Mouse (Mus musculus) mature B cell (primary cell): ENCODE results near the gene Pdzrn4.

ENCODE experiments used
- in situ Hi-C: fragments of 300-500 bp; cut with MboI; formaldehyde crosslinking; loops from 2 replicates; pipeline ENCODE4 v1.14.3; 2019

Gene Pdzrn4

DNA sequence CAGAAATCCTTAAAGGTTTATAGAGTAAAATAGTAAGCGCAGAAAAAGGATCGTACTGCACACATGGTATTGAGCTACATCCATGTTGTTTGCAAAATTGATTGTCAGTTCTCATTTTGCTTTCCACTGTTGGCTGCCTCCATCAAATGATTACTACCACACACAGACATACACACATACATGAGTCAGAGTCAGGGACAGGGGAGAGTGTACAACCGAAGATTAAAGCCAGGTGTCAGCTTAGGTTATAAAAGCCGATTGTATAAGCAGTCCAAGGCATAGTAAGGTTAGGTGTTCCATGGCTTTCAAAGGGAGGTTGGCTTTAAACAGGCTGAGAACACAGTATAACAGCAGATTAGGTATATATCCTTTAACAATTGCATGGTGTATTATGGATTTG is 343.2 kb downstream of the Pdzrn4 start:
- in situ Hi-C loops: no loop called here

DNA sequence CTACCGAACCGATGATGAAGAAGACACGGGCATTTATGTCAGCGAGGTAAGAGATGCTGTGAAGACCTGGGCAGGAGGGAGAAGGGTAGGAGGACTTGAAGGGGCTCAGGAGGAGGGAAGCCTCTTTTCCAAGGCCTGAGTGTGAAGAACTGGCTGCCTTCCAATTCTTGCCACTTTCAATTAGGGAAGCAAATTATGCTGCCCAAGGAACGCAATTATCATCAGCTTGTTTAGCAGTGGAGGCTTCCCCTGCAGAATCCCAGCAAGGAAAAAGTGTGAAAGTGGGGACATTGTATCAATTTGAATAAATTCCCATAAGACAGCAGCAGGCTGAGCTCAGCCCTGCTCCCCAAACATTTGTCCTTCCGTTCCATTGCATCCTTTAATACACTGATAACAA is 346.9 kb downstream of the Pdzrn4 start:
- in situ Hi-C loops: no loop called here

DNA sequence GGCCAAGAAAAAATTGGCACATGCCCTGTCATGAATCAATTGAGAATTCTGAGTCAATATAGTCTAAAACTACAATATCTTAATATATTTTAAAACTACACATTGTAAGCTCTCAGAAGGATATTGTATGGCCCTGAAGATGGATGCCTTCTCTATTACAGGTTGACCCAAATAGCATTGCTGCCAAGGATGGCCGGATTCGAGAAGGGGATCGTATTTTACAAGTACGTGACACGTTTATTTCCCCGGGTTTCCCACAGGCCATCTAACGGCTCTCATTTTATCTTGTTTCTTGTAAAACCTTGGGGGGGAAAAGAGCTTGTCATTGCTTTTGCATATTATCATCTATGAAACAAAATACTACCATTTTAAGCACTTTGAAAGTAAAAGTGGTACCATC is 349.4 kb downstream of the Pdzrn4 start:
- in situ Hi-C loops: no loop called here

DNA sequence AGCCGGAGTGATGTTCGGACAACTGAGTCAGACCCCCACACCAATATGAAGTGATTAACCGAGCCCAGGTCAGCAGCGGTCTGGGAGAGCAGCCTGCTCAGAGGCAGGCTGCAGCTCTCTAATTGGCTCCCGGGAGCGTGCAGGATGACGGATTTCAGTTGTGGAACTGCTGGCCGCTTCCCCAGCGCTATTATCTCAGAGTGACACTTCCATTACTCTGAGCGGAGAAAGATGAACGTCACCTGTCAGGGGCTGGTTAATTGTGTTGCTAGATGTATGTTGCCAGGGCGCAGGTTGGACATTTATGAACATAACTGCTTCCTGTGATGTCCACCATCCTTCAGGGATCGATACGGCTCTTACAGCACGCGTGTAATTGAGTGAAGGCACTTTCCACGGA is 355.5 kb downstream of the Pdzrn4 start:
- in situ Hi-C loops: no loop called here

DNA sequence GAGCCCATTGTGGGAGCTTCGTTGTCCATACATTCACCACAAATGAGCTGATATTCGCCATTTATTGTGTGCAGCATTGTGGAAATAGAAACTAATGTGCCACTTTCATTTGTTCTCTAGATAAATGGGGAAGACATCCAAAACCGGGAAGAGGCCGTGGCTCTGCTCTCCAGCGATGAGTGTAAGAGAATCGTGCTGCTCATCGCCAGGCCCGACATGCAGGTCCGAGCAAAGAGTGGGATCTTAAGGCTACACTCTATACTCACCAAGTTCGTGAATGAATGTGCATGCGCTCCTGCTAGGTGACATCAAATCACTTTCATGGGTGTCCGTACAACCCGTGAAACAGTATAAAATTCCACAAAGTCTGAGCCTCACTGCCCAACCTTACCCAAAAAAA is 355.9 kb downstream of the Pdzrn4 start:
- in situ Hi-C loops: no loop called here

DNA sequence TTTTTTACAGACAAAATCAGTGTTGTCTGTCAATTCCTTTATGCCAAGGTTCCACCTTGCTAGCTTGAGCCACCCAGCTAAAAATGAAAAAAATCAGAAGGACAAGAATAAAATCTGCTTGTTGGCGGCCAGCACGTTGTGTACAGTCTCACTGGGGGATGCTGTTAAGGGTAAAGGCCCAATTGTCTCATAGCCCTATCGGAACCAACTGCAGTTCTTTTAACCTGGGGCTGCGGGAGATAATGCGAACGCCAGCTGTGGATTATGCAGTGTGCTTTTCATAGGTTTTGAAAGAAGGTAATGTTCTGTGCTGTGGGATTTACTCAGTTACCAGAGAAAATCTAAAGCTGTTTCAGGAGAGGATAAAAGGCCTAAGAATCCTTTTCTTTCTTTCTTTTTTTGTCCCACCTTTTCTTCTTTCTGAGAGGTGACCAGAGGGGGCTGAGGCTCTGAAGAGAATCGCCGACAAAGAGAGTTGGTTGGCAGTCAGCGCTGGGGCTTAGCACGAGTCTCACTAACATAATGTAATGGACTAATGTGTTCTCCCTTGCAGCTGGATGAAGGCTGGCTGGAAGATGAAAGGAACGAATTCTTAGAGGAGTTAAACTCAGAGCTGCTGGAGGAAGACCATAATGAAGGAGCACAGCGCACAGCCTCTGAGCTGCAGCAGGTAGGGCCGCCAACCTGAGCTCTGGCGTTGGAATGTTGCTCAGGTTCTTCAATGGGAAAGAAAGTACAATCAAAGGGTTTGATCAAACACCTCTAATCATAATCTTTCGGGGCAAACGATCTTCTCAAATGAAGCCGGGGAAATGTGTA is 360.6 kb downstream of the Pdzrn4 start:
- in situ Hi-C loops: no loop called here

DNA sequence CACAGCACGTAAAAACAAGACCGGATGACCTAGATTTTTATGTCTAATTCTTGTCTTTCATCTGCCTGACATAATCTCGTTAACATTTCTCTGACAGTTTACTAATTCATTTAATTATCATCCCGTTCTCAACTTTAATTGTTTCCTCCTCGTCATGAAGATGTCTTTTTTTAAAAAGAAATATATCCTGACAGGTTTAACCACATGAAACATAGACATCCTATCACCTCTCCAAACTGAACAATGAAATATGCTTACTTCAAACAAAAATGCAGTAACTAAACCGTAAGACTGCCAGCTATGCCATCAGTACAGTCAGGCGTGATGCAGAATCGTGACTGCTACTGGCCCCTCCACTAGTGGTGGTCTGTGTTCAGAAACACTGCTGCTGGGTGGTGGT is 362.3 kb downstream of the Pdzrn4 start:
- in situ Hi-C loops: no loop called here

DNA sequence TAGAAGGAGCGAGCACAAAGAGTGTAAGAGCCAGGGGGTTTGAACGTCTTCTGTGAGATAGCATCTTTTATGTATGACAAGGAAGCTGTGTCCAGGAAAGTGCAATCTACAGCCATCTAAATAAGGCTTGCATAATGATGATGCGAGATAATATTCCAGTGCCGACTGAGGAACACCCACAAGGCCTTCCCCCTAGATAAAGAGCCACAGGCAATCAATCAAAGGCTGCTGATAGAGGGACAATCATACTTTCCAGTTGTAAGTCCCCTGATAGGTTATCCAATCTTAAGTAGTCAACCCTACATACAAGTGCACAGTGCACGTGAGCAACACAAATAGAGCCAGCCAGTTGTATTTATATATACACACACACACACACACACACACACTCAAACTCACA is 366.6 kb downstream of the Pdzrn4 start:
- in situ Hi-C loops: no loop called here

DNA sequence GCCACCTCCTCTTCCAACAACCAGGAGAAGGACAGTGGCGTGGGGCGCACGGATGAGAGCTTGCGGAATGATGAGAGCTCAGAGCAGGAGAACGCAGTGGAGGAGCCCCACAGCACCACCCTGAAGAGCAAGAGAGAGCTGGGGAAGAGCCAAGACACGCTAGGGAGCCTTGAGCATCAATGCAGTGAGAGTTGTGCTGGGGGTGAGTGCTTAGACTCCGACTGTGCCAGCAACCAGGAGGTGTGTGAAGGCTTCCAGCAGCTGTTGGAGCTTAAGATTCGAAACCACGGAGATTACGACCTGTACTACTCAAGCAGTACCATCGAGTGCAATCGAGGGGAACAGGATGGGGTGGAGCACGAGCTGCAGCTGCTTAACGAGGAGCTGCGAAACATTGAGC is 372.9 kb downstream of the Pdzrn4 start:
- in situ Hi-C loops: no loop called here

DNA sequence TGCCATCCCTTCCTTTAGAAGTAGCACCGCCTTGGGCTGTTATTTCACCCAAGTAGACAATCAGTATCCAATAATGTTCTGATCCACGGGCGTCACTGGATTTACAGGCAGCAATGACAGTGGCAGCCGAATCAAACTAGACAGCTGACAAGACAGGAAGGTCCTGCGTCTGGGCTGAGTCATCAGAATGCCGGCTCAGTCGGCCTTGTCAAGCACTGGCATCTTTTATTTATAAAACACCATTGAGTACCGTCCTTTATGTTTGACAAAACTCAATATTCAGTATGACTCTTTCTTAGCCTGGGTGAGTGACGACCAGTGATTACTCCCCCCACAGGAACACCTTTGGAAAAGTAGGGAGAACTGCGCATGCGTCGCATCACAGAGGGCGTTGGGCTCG is 391.4 kb downstream of the Pdzrn4 start:
- in situ Hi-C loops: no loop called here

DNA sequence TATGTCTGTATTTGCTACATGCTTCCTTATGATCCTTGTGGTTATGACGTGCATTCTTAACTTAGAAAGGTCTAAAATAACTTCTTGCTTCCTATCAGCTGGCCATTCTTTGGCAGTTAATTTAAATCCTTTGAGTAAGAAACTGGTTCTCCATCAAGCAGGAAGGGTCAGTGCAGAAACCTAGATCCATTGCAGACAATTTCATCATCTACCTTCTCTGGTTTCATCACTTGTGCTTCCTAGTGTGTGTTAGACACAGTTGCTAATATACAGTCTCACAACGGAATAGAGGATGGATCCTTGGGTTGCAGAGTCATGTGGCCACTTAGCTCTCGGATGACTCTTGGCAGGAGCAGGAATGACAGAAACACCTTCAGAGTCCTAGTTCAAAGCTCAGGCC is 397.6 kb downstream of the Pdzrn4 start:
- in situ Hi-C loops: no loop called here

DNA sequence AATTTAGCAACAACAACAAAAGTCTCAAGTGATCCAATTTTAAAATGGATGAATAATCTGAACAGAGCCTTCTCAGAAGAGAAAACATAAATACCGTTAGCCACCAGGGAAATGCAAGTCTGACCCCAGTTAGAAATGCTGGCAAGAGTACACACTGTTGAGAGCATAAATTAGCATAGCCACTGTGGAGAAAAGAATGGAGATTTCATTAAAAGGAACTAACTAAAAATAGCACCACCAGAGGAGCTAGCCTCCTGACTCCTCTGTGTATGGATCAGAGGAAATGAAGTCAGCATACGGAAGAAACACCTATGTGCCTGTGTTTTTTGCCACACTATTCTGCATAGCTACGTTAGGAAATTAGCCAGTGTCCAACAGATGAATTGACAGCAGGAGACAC is 409.3 kb downstream of the Pdzrn4 start:
- in situ Hi-C loops: no loop called here

DNA sequence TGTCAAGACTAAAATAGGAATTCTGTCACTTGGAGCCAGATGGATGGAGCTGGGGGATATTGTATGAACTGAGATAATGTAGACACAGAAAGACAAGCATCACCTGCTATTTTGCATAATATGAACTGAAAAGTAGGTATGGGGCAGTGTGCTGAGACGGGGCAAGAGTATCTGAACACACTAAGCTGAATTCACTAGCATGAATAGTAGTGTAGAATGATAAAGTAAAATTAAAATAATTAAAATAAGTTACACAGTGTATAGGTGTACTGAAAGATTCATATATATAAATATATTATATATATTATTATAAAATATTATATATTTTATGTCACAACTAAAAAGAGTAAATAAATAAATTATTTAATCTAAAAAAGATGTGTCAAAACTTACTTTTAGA is 409.7 kb downstream of the Pdzrn4 start:
- in situ Hi-C loops: no loop called here
